Mouse (Mus musculus) spleen, postnatal 4 days (tissue): ENCODE data around the gene Elmo1.

Experiments used
- DNase-seq, 2 experiments: peaks; one replicate each; pipeline ENCODE4 v3.0.0; 2022; ENCODE audit warnings: low spot score in 2 of 2

Elmo1 gene

GRCm38 (mm10) chr13:20090133-20090710, at the start of gene Elmo1:
Elmo1 (plus strand) TSS chr13:20090596.
- peak in 1 of 2 experiments; percentile 72 for DNase-seq

DNA sequence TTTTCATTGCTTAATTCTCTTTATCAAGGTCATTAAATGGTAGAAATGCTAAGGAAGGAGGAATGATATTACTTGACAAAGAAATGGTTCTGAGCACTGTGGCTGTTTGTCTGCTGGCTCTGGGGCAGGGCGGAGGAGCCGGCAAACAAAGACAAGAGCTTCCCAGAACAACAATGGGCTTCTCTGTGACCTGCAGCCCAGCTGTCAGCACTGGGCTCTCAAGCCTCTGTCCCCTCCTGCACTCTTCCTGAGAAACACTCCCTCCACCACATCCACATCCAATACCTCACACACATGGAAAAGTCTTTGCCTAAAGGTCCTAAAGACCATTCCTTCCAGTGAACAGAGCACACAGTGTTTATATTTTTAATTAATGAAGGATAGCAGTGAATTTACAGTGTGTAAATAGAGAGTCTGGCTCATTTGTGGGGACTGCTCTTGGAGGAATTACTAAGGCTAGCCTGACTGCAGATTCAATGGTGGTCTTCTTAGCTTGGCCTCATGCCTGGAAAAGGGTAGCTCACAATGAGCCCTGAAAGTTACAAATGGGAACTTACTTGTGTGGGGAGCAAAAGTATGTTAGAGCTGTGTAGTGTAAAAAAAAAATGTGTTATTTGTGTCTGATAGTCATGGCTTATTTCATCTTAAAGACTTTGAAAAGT, 49.1 kb upstream of the Elmo1 start:
- no peak for DNase-seq

GRCm38 (mm10) chr13:20042856-20043255, 47.5 kb upstream of the Elmo1 start:
- DNase-seq: no peak

GRCm38 (mm10) chr13:20045350-20045749, 45.0 kb upstream of the Elmo1 start:
- DNase-seq: no peak

- DNase-seq: no peak
These were observed 44.6 kb upstream of the Elmo1 start for GRCm38 (mm10) chr13:20045836-20046235.

DNA sequence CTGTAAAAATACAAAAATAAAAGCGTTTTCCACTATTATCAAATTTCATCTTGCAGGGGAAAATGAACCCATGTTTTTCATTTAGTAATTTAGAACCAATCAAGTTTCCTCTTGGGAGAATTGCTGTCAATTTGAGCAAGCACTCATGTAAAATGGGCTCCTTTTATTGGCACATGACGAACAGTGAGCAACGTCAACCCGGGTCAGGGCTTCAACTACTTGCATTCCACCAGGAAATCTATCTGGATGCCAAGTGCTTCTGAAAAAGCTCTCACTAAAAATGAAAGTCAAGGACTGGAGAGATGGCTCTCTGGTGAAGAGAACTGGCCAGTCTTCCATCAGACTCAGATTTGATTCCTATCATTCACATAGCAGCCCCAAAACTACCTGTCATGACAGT, 44.0 kb upstream of the Elmo1 start:
- DNase-seq: no peak

DNA sequence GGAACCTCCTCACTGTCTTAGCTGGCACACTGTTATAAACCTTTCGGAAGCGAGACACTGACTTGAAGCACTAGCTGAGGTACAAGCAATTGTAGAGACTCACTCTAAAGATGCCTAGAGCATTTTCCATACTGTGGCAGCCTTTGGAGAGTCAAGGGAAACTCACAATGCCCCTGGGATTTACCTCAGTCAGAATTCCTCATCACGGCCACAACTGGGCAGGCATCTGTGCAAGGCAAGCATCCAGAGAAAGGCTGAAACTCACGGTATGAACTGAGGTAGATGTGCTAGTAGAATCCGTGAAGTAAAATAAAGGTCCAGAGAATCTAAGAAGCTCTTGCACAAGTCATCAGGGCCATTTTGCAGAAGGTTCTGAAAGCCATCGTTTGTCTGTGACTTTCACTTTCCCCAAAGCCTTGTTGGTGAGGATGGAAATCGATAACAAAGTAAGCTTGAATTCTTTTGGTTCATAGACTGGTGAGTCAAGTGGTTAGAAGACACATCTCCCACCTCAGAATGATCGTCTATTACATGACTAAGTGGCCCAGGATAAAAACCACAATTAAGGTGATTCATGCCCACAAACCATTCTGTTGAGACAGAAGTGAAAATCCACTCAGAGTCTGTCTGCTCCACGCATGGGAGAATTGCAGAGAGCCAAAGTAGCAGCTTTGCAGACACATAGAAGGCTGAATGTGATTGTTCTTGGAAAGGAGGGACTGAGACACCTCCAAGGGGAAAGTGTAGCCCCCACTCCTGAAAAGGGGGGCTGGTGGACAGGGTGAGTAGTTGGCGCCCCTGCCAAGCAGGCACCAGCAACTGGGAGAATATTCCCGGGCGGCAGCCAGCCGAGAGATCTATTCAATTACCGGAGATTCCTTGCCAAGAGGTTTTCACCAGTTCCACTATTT, 42.2 kb upstream of the Elmo1 start:
- no peak for DNase-seq

- no peak for DNase-seq
These were observed 41.6 kb upstream of the Elmo1 start for GRCm38 (mm10) chr13:20048837-20049160.

GRCm38 (mm10) chr13:20049654-20050053, 40.7 kb upstream of the Elmo1 start:
- peak in 1 of 2 experiments; percentile 15 for DNase-seq

GRCm38 (mm10) chr13:20050149-20050548, 40.2 kb upstream of the Elmo1 start:
- DNase-seq: no peak

- DNase-seq: no peak
These were observed 32.5 kb upstream of the Elmo1 start for GRCm38 (mm10) chr13:20057926-20058325.

DNA sequence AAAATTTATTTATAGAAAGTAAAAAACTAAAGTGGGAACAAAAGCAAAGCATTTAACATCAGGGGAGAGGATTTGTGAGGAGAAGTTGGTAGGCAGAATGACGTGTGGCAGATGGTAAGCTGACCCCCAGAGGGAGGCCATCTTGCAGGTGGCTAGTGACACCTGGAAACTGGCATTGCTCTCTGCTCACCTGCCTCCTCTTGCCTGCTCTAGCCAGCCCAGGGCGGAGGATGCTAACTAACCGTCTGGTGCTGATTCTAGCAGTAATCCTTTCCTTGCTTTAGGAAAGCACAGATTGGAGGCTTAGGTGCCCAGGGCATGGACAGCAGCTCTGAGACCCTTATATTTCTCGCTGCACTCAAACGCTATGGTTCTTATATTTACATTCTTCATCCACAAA, 29.4 kb upstream of the Elmo1 start:
- no peak for DNase-seq

- DNase-seq: no peak
These were observed 27.1 kb upstream of the Elmo1 start for GRCm38 (mm10) chr13:20063331-20063730.

- no peak for DNase-seq
These were observed 18.4 kb upstream of the Elmo1 start for GRCm38 (mm10) chr13:20072043-20072442.

- DNase-seq: no peak
These were observed 17.4 kb upstream of the Elmo1 start for GRCm38 (mm10) chr13:20072994-20073393.

DNA sequence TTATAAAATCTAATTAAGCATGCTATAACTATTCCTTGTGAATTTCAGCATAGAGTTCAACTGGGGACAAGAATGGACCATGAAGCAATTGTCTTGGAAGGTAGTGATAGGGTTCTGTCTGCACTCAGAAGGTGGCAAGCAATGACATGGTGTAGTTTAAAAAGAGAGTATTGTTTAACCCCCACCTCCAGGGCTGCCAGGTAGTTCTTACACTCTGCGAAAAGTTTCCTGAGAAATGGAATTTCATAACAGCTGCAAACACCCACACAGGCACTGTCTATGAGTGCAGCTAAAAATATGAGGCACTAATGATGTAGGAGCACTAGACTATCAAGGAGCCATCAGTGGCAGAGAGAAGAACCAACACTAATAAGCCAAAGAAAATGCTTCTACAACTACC, 13.9 kb upstream of the Elmo1 start:
- no peak for DNase-seq

DNA sequence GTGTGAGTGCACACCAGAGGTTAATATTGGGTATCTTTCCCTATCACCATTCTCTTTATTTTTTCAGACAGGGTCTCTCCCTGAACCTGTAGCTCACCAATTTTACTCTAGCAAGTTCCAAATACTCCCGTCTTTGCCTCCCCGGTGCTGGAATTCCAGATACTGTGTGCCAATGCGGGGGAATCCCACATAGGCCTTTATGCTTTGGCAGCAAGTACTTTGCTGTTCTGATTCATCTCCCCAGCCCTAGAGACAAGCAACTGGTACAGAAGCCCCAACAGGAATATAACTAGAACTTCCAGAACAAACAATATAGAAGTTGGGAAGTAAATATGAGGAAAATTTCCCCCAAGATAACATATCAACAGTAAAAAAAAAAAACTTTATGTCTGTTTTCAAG, 13.2 kb upstream of the Elmo1 start:
- no peak for DNase-seq

DNA sequence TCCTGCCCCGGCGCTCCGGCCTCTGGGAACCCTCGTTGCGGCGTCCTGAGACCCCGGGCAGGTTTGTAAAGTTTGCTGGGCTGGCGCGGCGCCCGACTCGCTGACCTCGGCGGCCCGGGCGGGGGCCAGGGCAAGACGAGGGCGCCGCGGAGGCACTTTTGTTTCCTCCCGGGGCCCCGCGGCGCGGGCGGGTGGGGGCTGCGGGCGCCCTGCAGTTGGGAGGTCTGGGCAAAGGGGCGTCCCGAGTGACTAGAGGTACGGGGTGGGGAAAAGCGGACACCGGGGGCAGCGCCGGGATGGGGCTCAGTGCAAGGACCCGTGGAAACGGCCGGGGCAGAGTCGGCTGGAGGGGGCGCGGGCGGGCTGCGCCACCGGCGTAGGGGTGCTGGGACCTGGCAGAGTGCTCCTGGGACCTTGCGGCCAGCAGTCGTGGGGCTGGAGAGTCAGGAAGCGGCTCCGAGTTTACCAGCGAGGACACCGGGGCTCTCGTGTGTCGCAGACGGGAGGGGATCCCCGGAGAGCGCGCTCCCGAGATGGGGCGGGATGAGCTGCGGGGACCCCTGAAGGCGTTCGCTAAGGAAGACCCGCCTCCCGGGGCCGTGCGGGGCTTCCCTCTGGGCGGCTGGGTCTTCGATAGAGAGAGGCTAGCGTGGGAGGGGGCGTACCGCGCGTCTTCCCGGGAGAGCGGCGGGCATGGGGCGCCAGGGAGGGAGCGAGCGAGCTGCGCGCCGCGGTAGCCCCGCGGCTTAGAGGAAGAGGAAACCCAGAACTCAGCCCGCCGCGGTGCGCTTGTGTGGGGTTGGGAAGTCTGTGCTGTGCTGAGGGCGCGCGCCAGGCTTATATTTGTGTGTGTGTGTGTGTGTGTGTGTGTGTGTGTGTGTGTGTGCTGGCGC, 561 bp downstream of the Elmo1 start:
- DNase-seq: peak; percentile 57 to 86

DNA sequence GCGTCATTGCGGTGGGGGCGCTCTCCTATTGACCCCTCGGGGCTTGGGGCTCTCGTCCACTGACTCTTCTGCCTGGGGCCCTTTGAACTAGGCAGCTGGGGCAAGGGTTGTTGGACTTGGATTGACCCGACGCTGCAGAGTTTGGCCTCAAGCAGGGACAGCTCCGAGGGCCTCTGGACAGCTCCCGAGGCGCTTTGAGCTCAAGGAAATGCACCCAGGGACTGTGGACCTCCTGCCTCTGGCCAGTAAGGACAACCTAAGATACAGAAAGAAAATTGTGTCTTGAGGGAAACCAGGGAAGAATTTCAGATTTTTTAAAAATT, 1.2 kb downstream of the Elmo1 start:
- no peak for DNase-seq

DNA sequence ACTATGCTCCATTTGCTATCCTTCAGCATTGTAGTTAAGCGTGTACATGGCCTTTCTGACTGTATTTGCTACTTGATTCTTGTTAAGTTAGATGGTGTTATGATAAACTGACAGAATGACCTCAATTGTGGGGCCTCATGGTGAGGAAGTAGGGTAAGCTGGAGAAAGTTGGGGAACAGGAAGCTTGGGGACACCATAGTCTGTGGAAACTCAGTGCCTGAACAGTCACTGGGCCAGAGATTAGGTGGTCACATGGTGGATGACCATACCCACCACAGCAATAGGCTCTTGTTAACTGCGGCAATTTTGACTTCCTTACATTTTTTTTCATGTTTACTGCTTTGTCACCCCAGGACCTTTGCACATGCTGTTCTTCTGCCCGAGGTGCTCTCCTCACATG, 1.9 kb downstream of the Elmo1 start:
- DNase-seq: peak in 1 of 2 experiments; percentile 60

DNA sequence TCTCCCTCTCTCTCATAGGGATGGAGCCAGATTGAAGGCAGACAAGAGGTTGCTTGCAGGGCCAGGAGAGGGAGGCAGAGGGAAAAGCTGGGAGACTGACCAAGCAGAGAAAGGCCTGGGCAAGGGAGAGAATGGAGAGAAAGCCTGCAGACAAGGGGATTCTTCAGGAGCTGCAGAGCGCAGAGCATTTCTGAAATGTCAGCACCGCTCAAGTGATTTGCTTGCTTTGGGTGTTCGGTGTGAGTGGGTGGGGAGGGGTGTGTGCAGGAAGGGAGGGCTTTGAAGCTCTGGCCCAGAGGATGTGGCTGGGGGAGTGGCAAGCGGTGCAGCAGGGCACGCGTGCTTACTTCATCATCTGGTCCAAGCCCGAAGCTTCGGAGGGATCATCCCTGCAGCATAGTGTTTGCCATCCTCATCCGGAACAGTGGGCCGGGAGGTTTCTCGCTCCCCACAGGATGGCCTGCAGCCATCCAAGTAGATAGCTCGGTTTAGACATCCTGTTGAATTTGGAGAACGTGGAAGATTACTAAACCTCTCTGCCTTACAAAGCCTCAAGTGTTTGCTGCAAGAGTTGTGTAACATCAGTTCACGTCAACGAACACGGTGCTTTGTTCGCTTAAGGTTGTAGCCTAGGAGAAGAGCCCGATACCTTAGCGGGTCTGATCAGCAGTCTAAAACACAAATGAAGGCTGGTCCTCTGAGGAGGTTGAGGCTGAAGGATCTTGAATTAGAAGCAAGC, 3.1 kb downstream of the Elmo1 start:
- DNase-seq: peak; percentile 51 to 69
